Mouse (Mus musculus): ENCODE results near the gene Dgkg.

Dgkg gene

GRCm38 (mm10) chr16:22651244-22651643, 5.8 kb downstream of the Dgkg start:
- DNase-seq (ENCODE audit: inconsistent age in 2 of 2, low spot score in 1 of 2), result no peak

DNA sequence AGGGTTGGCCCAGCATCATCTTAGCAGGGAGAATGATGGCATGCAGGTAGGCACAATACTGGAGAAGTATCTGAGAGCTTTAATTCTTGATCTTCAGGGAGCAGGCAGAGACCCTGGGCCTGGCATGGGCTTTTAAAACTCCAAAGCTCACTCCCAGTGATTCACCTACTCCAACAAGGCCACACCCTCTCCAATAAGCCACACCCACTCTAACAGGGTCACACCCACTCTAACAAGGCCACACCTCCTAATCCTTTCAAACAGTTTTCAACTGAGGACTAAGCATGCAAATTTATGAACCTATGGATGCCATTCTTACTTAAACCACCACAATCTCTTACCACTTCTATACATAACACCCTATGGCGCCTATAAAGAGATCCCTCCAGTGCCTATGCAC, 11.8 kb downstream of the Dgkg start:
- no peak for DNase-seq (ENCODE audit: inconsistent age in 2 of 2, low spot score in 1 of 2)

DNA sequence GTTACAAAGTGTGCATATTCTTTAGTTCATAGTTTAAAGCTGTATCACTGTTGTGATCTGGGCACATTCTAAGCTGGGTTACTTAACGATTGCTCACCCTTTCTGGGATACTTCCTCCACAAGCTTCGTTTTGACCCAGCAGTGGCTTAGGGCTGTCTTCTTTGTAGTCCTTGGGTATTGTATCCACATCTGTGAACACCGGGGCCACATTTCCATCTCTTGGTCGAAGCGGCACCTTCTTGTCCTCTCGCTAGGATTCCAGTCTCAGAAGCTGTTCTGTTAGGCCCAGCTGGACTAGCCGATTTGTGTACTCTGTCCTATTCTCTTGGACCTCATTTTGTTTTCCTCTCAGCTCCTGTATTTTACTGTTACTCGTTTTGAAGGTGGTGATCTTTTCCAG, 13.6 kb downstream of the Dgkg start:
- no peak for DNase-seq (ENCODE audit: inconsistent age in 2 of 2, low spot score in 1 of 2)

- DNase-seq (ENCODE audit: inconsistent age in 2 of 2, low spot score in 1 of 2), result no peak
Observed at GRCm38 (mm10) chr16:22642953-22643352, 14.1 kb downstream of the Dgkg start.

DNA sequence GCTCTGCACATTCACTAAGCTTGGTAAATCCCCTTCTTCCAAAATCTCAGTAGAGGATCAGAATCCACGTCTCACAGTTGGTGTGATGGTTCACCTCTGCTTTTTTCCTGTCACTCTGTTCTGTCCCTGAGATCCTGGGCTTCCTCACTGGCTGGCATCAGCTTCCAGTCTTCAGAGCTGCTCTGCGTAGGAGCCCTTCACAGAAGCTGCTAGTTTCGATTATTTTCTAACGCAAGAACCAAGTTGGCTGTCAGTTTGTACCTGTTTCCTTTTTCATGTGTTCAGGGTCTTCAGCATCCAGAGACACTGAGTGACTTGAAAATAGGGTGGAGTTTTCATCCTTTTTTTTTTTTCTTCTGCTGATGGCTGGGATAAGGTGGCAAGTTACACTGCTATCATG, 15.0 kb downstream of the Dgkg start:
- no peak for DNase-seq (ENCODE audit: inconsistent age in 2 of 2, low spot score in 1 of 2)

DNA sequence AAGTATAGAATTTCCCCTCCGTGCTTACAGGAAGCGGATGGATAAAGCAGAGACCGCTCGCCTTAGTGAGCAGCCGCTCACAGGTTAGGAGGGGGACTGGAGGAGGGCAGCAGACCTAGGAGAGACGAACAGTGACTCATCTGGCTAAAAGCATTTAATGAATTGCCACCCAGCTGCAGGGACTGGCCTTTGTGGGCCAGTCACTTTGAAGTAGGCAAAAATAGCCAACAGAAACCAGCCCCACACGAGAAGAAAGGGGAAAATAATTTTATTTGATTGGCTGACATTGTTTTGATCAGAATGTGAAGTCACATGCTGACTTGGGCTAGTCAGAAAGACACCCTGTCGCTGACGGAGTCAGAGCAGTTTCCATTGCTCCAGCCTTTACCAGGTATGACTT, 15.4 kb downstream of the Dgkg start:
- DNase-seq (ENCODE audit: inconsistent age in 2 of 2, low spot score in 1 of 2), result peak; percentile 34 to 70

DNA sequence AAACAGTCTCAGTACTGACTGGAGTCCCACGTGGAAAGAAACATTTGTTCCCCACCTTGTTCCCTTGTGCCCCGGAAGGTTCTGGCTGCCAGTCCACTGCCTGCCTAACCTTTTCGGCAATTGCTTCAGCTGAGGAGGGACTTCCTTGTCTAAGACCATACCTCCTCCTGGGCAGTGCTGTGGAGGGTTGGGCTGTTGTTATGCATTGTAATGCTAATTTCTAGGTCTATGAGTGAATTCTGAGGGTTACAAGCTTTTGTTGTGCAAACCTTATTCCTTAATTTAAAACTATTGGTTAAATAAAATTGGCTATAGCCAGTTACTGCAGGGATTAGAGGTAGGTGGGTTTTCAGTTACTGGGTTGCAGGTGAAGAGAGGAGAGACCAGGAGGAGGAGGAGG, 19.7 kb downstream of the Dgkg start:
- DNase-seq (ENCODE audit: inconsistent age in 2 of 2, low spot score in 1 of 2), result no peak

- no peak for DNase-seq (ENCODE audit: inconsistent age in 2 of 2, low spot score in 1 of 2)
Observed at GRCm38 (mm10) chr16:22635706-22636105, 21.3 kb downstream of the Dgkg start.

DNA sequence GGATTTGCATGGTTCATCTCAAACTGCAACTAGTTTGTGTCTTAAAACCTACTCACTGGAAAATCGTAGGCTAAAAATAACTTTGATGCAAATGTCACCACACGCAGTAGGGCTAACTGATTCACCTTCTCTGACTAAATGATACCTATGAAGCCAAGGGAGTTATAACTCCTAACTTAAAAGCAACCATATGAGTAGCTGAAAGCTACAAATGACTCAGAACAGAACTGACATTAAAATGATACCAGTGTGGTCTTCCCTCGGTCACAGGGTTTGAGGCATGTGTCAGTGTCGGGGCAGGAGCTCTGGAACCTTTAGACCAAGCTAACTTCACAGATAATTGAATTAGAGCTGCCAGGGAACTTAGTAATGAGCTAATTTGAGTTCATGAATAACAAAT, 24.0 kb downstream of the Dgkg start:
- no peak for DNase-seq (ENCODE audit: inconsistent age in 2 of 2, low spot score in 1 of 2)

- DNase-seq (ENCODE audit: inconsistent age in 2 of 2, low spot score in 1 of 2), result no peak
Observed at GRCm38 (mm10) chr16:22630351-22630750, 26.7 kb downstream of the Dgkg start.

- DNase-seq (ENCODE audit: inconsistent age in 2 of 2, low spot score in 1 of 2), result no peak
Observed at GRCm38 (mm10) chr16:22629900-22630299, 27.1 kb downstream of the Dgkg start.

GRCm38 (mm10) chr16:22625987-22626386, 31.0 kb downstream of the Dgkg start:
- DNase-seq (ENCODE audit: inconsistent age in 2 of 2, low spot score in 1 of 2), result no peak

DNA sequence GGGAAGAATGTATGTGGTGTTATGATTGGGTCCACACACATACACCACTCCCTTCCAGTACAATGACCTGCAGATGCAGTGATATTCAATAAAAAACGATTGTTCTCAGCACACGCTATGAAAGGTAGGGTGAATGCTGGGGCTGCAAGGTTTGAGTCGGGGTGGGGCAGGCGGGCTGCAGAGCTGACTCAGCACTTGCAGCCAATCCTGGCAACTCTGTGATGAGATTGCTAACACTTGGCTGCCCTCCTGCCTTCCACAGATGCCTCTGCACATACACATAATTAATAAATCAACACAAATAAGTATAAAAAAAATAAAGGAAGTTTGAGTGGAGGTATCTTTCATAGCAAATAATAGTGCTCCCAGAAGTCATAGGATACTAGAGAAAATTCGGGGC, 31.6 kb downstream of the Dgkg start:
- no peak for DNase-seq (ENCODE audit: inconsistent age in 2 of 2, low spot score in 1 of 2)

GRCm38 (mm10) chr16:22622286-22622685, 34.7 kb downstream of the Dgkg start:
- no peak for DNase-seq (ENCODE audit: inconsistent age in 2 of 2, low spot score in 1 of 2)

GRCm38 (mm10) chr16:22621299-22621920, 35.6 kb downstream of the Dgkg start:
- no peak for DNase-seq (ENCODE audit: inconsistent age in 2 of 2, low spot score in 1 of 2)

DNA sequence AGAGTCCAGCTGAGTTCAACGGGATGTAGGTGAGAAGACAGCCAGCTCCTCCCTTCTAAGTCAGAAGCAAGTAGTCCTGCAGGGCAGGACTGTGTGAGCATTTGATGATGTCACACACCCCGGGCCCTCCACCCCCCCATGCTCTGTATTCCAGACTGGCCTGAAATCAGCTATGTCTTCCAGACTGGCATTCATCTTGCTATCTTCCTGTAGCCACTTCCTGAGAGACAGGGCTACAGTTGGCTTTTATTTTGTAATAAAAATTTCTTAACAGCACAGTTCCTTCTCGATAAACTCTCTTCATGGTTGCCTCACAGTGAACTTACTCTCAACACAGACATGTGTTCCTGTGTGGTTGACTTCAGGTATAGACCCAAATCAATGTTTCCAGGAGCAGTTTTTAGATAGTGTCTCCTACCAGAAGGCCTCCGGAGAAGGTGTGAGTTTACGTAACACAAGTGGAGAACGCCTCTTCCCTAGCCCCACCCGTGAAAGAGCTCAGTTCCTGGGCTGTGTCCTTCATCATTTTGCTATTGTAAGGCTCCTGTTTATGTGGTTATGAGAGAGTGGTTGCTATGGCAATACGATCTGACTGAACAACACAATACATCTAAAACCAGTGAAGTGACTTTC, 38.5 kb downstream of the Dgkg start:
- DNase-seq (ENCODE audit: inconsistent age in 2 of 2, low spot score in 1 of 2), result peak in 1 of 2 experiments; percentile 66

GRCm38 (mm10) chr16:22615805-22616204, 41.2 kb downstream of the Dgkg start:
- no peak for DNase-seq (ENCODE audit: inconsistent age in 2 of 2, low spot score in 1 of 2)

DNA sequence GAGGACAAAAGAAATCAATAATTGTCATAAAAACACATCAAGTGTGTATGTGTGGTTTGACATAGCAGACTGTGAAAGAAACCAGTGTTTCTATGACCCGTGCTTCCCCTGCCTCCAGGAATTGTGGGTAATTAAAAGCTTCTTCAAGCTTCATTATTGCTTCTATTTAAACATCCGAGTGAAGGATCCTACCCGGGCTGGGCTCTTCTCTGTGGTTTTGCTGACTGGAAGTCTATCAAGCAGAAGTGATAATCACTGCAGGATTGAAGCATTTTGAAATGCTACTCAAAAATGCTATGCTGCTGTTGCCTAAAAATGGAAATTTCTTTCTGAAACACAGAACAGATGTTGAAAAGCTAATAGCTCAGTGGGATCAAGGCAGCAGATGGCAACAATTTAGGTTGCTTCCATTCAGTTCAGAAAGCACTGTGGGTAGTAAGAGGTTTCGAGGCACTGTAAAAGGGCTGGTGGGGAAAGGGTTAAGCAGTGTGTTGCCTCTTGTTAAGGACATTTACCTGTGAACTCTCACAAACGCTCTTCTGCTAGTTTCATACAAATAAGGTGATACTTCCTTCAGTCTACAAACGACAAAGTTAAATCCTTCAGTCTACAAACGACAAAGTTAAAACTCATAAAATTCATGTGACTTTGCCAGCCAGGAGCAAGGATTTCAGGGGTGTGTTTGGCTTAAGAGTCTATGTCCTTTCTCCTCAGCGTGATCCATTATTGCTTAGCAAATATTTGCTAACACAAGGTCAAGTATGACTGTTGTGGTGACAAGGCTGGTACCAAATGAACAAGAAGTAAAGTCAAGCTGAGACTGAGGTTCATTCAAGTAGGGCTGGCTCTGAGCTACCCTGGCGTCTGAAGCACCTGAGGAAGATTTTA, 43.6 kb downstream of the Dgkg start:
- DNase-seq (ENCODE audit: inconsistent age in 2 of 2, low spot score in 1 of 2), result no peak

GRCm38 (mm10) chr16:22608046-22608445, 49.0 kb downstream of the Dgkg start:
- no peak for DNase-seq (ENCODE audit: inconsistent age in 2 of 2, low spot score in 1 of 2)

GRCm38 (mm10) chr16:22606989-22607388, 50.0 kb downstream of the Dgkg start:
- no peak for DNase-seq (ENCODE audit: inconsistent age in 2 of 2, low spot score in 1 of 2)

DNA sequence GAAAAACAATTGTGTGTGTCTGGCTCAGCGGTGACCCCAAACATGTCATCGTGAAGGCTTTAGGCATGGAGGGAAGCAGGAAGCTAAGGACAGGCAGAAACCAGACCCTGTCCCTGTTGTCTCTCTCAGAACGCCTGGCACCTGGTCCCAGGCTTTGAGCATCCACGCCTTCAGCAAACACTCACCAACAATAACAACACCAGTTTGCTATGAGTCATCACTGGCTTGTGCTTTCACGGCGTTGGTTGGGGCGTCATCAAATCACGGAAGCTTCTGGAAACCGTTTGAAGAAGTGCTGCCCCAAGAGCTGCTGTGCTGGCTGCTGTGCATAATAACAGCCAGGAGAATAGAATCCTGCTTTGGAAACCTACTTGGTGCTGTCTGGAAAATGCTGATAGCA, 54.6 kb downstream of the Dgkg start:
- DNase-seq (ENCODE audit: inconsistent age in 2 of 2, low spot score in 1 of 2), result no peak

DNA sequence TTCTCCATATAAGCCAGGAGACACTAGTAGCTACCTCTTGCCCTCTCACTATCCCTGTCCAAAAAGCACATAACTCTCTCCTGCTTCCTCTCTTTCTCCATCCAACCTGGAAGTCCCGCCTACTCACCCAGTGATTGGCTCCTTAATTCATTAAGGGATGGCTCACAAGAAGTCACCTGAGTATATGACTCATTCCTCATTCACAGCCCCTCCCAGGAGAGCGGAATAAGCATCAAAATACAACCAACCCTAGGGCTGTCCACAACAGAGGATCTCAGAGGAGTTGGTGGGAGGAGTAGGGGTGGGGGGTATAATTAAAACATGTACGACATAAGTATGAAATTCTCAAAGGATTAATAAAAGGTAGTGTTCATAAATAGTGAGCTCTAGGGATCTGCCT, 55.3 kb downstream of the Dgkg start:
- DNase-seq (ENCODE audit: inconsistent age in 2 of 2, low spot score in 1 of 2), result no peak
